Mouse (Mus musculus) erythroblast, adult 5-6 weeks (primary cell): ENCODE data around the gene Dpf1. TPM values are rescaled to one million over a fixed set of nuclear protein-coding genes. Genes with fewer than 3 reads are reported as not detected.

Source experiments
- ATAC-seq: replicated peaks from 2 replicates; pipeline ENCODE4 v1.8.0; 2016; ENCODE audit warnings: moderate number of reproducible peaks, mild to moderate bottlenecking, moderate TSS enrichment, inconsistent platforms; ENCODE audit not compliant: poor library complexity, low FRiP score, severe bottlenecking
- total RNA-seq, 2 experiments: library from RNA; stranded (forward) in 1 of 2; stranded (reverse) in 1 of 2; fragments of 150-400 nt in 1 of 2; fragments of 200-764, 138-1000 nt in 1 of 2; gene quantifications; 2 replicates each; pipeline versions ENCODE4 v1.2.3 to v1.2.4; 2015 to 2017; ENCODE audit warnings: low replicate concordance in 2 of 2

The Dpf1 gene
- total RNA-seq, 2 experiments from 2014 or later: not detected

DNA sequence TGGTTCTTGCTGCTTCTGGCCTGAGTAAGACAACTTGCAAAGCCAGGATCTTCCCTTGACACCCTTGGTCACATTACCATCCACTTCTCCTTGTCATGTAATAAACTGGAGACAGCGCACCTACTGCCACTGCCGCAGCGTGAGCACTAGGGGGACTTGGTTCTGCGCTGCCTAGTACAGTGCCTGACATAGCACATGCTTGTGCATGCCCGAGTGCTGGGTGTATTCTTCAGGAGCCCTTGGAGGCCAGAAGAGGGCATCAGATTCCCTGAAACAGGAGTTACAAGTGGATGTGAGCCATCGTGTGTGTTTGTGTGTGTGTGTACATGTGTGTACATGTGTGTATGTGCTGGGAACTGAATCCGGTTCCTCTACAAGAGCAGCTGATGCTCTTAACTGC lies 16.3 kb upstream of the Dpf1 start:
- ATAC-seq: no peak

DNA sequence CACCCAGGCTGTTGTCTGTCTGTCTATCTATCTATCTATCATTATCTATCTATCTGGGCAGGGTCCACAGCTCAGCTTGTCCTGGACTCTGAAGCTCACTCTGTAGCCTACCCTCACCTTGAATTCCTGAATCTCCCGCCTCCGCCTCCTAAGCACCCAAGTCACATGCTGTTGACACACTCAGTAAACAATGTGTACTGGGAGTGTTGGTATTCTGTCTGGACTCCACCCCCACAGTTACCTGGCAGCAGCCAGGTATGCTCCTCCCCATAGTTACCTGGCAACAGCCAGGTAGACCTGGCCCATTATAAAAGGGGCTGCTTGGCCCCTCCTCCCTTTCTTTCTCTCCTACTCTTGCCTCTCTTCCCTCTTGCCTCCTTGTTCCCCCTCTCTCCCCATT lies 15.7 kb upstream of the Dpf1 start:
- no peak for ATAC-seq

DNA sequence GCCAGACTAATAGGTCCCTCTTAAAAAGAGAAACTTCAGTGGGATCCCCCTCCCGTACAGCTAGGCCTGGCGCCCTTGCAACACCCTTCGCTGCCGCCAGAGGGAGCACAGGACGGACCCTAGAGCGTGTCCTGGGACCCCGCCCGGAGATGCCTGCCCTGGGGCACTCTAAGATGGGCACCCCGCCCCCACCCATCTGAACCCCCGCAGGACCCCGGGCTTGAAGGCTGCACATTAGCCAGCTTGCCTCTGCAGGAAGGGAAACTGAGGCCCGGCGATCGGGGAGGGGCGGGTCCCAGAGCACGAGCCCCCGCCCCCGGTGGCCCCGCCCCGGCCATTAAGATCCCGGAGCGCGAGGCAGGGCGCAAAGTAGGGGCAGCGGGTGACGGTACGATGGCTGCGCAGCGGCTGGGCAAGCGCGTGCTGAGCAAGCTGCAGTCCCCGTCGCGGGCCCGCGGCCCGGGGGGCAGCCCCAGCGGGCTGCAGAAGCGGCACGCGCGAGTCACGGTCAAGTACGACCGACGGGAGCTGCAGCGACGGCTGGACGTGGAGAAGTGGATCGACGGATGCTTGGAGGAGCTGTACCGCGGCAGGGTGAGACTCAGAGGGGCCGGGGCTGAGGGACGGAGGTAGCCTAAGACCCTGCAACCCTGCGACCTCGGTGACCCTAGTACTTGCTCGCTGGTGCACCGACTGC lies 14.7 kb upstream of the Dpf1 start, which contains the start of gene Ppp1r14a:
Ppp1r14a (plus strand) TSS at position 367 of the 697 bp plus-strand sequence.
- 0 out of 2 replicates have a peak, but pooled peaks have one; percentile 60 for ATAC-seq

DNA sequence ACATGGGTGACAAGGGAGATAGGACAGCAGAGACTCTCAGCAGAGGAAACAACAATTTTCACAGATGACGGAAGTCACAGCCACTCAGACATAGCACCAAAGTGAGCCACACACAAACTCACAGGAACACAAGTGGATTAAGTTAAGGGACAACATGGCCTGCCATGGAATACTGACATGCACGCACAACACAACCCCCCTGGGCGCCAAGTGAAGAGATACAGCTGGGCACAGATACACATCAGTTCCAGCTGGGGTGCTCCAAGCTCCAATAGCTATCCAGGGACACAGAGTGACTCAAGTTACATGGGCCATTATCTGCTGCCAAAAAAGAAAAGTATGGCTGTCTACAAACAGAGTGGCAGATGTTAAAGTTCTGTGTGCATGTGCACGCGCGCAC lies 13.9 kb upstream of the Dpf1 start:
- no peak for ATAC-seq

GRCm38 (mm10) chr7:29290691-29291485 lies 12.9 kb upstream of the Dpf1 start:
- no peak for ATAC-seq

GRCm38 (mm10) chr7:29291616-29292457 lies 11.9 kb upstream of the Dpf1 start:
- no peak for ATAC-seq

GRCm38 (mm10) chr7:29292458-29293098 lies 11.2 kb upstream of the Dpf1 start:
- no peak for ATAC-seq

GRCm38 (mm10) chr7:29293131-29294065 lies 10.4 kb upstream of the Dpf1 start:
- ATAC-seq: no peak

GRCm38 (mm10) chr7:29294111-29294761 lies 9.5 kb upstream of the Dpf1 start:
- no peak for ATAC-seq

- ATAC-seq: no peak
These were observed 7.7 kb upstream of the Dpf1 start for GRCm38 (mm10) chr7:29295861-29296647.

DNA sequence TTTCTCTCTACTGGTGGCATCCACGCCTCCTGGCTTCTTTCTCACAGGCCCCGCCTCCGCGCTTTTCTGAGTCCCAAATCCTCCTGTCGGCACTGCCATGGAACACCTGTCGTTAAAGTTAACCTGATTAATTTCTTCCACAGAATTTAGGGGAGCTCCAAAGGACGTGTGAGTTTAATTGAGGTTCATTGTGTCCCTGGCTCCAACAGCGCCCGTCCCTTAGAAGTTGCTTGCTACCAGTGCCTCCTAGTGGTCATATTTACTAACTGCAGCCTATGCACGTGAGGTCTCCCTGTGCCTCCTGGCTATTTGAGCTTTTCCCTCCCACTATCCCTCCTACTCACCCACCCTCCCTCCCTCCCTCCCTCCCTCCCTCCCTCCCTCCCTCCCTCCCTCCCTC lies 6.8 kb upstream of the Dpf1 start:
- ATAC-seq: peak; percentile 78; the same call in 1 of the 2 replicates

DNA sequence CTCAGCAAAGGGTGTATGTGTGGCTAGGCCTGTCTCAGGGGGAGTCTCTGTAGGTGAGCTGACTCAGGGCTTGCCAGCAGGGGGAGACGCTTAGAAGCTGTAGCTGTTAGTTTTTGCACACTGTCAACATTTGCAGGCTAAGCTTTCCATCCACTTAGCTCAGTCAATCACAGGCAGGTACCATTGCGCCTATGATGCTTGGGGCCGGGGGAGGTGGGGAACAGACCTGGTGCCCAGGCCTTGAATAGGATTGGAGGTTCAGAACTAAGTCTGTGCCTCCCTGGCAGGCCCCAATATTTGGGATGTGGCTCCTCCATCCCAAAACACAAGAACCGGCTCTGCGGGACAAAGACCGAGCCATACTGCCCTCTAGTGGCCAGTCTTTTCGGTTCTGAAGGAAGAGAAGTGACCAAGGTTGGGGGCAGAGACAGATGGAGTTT lies 2.6 kb upstream of the Dpf1 start:
- 0 out of 2 replicates have a peak, but pooled peaks have one; percentile 32 for ATAC-seq

DNA sequence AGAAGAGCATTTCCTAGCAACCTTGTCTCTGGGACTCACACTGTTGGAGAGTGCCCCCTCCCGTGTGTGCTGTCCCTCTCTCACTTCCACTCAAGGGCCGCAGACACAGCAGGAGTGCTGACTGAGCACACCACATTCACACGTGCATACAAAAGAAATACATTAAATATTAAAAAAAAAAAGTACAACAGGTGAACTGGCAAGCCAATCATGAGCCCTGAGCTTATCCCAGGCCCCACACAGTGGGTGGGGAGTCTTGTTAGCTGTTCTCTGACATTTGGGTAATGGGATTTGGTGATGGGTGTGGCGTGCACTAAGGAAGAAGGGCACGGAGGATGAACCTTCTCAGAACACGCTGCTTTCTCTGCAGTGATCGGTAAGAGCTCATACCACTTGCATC lies 1.1 kb upstream of the Dpf1 start:
- no peak for ATAC-seq

GRCm38 (mm10) chr7:29304463-29305262 lies 912 bp downstream of the Dpf1 start:
- ATAC-seq: no peak

DNA sequence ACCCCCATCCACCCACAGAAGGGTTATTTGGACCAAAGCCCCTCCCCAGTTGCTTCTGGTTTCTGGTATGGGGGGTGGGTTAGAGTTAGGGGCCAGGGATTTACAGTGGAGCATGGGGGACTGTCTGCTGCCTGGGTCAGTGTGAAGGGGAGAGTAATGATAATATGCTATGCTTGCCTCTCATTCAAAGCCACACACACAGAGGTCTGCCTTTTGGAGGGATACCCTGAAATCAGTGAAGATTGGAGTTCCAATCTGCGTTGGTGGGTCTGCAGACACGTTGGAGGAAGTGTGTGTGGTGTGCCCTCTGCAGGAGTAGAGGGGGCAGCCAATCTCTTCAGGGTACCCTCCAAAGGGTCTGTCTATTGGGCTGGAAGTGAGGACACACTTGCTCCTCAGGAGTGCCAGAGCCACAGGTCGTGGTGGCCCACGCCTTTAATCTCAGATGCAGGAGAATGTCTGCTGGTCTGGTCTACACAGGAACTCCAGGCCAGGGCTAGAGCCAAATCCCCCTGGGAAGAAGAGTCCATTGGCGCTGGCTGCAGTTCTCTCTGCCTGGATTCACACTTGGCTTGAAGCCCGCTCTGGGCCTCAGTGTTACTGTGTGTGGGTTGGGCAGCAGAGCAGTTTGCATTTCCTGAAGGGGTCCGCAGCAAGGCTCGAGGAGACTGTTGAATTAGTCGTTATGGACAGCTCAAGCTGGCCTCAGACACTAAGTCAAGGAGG lies 1.7 kb downstream of the Dpf1 start:
- ATAC-seq: no peak

GRCm38 (mm10) chr7:29306108-29306507 lies 2.4 kb downstream of the Dpf1 start:
- no peak for ATAC-seq
